Mouse (Mus musculus) hindbrain, embryonic 16.5 days (tissue): Measurements from ENCODE around the gene Itgb3bp. TPM values are rescaled to one million over a fixed set of nuclear protein-coding genes. Genes with fewer than 3 reads are reported as not detected.

ENCODE experiments used
- ATAC-seq: fragments of 200-750 bp; cut with Nextera tagmentation; 2 replicates; pipeline ENCODE4 v1.8.0; 2017; ENCODE audit warnings: moderate TSS enrichment, moderate library complexity
- H3K27ac ChIP-seq: fragments of 300-500 bp; sonication (generic); 2 replicates; pipeline ENCODE4 v1.5.1; 2014; ENCODE audit warnings: low read depth, mild to moderate bottlenecking, control low read depth, low read length, moderate library complexity
- H3K27me3 ChIP-seq: fragments of 300-500 bp; sonication (generic); replicated peaks from 2 replicates; pipeline ENCODE4 v1.6.1; 2014; ENCODE audit warnings: low read length; ENCODE audit not compliant: control insufficient read depth, insufficient read depth
- H3K36me3 ChIP-seq: fragments of 300-500 bp; sonication (generic); 2 replicates; pipeline ENCODE4 v1.6.1; 2014; ENCODE audit warnings: mild to moderate bottlenecking, low read length, moderate library complexity, mixed read lengths; ENCODE audit not compliant: control insufficient read depth, insufficient read depth
- H3K4me1 ChIP-seq: fragments of 300-500 bp; sonication (generic); 2 replicates; pipeline ENCODE4 v1.6.1; 2014; ENCODE audit warnings: low read depth, low read length; ENCODE audit not compliant: control insufficient read depth, insufficient read depth
- H3K4me2 ChIP-seq: fragments of 300-500 bp; sonication (generic); 2 replicates; pipeline ENCODE4 v1.6.1; 2014; ENCODE audit warnings: mild to moderate bottlenecking, low read length, control low read depth, moderate library complexity
- H3K4me3 ChIP-seq: fragments of 300-500 bp; sonication (generic); 2 replicates; pipeline ENCODE4 v1.5.1; 2014; ENCODE audit warnings: mild to moderate bottlenecking, low read length, control low read depth, moderate library complexity
- H3K9ac ChIP-seq: fragments of 300-500 bp; sonication (generic); 2 replicates; pipeline ENCODE4 v1.6.1; 2014; ENCODE audit warnings: low read depth, mild to moderate bottlenecking, control low read depth, low read length, moderate library complexity
- H3K9me3 ChIP-seq: fragments of 300-500 bp; sonication (generic); 2 replicates; pipeline ENCODE4 v1.6.1; 2014; ENCODE audit warnings: mild to moderate bottlenecking, low read length, moderate library complexity; ENCODE audit not compliant: control insufficient read depth
- WGBS: fragments of 180-500 bp; shearing (Covaris S2); extraction: QIAGEN DNeasy Blood & Tissue Kit; methylation state at CpG from one replicate; pipeline ENCODE4 v1.1.7; 2014; 5-methylcytosine and 5-hydroxymethylcytosine counted together
- polyA plus RNA-seq: library from polyadenylated mRNA; unstranded; fragments of >200 nt; fragmentation: Nextera tagmentation; extraction: Ambion mirVana; gene quantifications from 2 replicates; pipeline ENCODE4 v1.2.1, GENCODE M21; 2015

The Itgb3bp gene
- polyA plus RNA-seq, 1 experiment from 2014 or later, result 12.1 TPM

DNA sequence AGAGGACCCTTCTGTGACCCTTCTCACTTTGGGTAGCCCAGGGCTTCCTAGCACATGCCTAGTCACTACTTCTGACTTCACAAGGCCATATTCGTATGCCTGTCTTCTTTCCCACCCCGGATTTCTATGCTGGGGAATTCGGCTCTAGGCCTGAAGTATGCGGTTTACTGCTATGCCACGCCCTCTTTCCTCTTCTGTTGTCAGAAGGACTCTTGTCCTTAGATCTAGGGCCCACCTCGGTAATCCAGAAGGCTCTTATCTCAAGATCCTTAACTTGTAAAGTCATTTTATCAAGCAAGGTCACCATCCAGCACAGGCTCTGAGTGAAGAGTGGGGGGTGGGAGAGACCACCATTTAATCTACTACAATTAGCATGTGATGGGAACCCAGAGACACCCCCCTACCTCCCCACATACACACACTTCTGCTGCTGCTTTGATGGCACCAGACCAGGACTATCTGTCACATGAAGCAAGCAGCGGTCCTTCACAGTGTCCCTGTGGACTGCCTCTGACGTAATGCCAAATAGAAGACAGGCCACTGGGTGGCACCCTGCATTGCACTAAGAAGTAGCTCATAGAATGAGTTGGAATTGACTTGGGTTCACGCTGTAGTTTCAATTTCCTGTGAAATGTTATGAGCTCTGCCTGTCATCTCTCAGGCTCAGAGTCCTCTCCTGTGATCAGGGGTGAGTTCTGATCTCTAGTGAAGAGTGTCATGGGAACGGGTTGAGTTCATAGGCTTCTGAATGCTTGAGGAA lies 12.2 kb upstream of the Itgb3bp start:
- H3K9ac ChIP-seq, result no peak overlapping the region
- no peak for ATAC-seq
- 77% methylated on average over 10 of the region's 10 CpGs for WGBS

GRCm38 (mm10) chr4:99939711-99940505 lies 10.3 kb upstream of the Itgb3bp start:
- peak; percentile 55; the same call in 1 of the 2 replicates for ATAC-seq
- H3K4me3 ChIP-seq, result no peak overlapping the region
- WGBS, result 53% methylated on average over 16 of the region's 16 CpGs

More for the DNA sequence above, 12.2 kb upstream of the Itgb3bp start:
- Histone ChIP-seq H3K9me3 (no peaks in the 10 kb centered on the region), H3K36me3 (no peaks in the 10 kb centered on the region), H3K4me2 (no peak overlapping the region), H3K27me3 (no peaks in the 10 kb centered on the region), H3K4me3 (no peak overlapping the region), H3K4me1 (peaks cover 4% of the 10 kb centered on the region; the same call in 1 of the 2 replicates), H3K27ac (no peak overlapping the region)

GRCm38 (mm10) chr4:99936278-99936677 lies 6.7 kb upstream of the Itgb3bp start:
- ATAC-seq, result no peak
- H3K9ac ChIP-seq, result no peak overlapping the region
- H3K4me1 ChIP-seq, result peaks cover 12% of the 10 kb centered on the region
- H3K4me2 ChIP-seq, result no peak overlapping the region
- no peak overlapping the region for H3K27ac ChIP-seq
- no peaks in the 10 kb centered on the region for H3K9me3 ChIP-seq
- no peak overlapping the region for H3K4me3 ChIP-seq
- H3K27me3 ChIP-seq, result no peaks in the 10 kb centered on the region
- 90% methylated on average over 5 of the region's 5 CpGs for WGBS
- no peaks in the 10 kb centered on the region for H3K36me3 ChIP-seq

More at GRCm38 (mm10) chr4:99939711-99940505, 10.3 kb upstream of the Itgb3bp start:
- Histone ChIP-seq H3K36me3 (no peaks in the 10 kb centered on the region), H3K9ac (no peak overlapping the region), H3K27ac (no peak overlapping the region), H3K9me3 (no peaks in the 10 kb centered on the region), H3K27me3 (no peaks in the 10 kb centered on the region), H3K4me1 (peaks cover 4% of the 10 kb centered on the region; the same call in 1 of the 2 replicates), H3K4me2 (no peak overlapping the region)

DNA sequence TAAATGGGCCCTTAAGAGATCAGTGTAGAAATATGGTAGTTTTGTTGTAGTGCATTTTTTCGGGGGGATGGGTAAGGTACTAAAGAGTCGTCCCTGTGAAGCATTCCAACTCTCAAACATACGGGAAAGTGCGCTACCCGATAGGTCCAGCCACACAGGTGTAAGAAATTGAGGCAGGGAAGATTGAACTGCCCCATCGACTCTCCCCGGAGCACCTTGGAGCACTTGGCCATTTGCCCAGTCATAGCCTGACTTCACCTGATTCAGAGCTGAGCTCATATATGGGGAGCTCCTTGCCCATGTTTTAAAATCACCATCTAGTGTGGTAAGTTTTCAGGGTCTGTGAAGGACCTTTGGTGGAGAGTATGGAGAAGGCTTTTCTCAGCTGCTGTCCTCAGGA lies 5.2 kb upstream of the Itgb3bp start:
- no peaks in the 10 kb centered on the region for H3K9me3 ChIP-seq
- ATAC-seq, result no peak
- peaks cover 21% of the 10 kb centered on the region for H3K4me1 ChIP-seq
- H3K9ac ChIP-seq, result no peak overlapping the region
- WGBS, result 95% methylated on average over 7 of the region's 7 CpGs
- no peak overlapping the region for H3K4me2 ChIP-seq
- H3K4me3 ChIP-seq, result no peak overlapping the region
- H3K27ac ChIP-seq, result no peak overlapping the region
- no peaks in the 10 kb centered on the region for H3K36me3 ChIP-seq
- no peaks in the 10 kb centered on the region for H3K27me3 ChIP-seq

- WGBS, result 88% methylated on average over 4 of the region's 4 CpGs
- Histone ChIP-seq H3K4me3 (no peak overlapping the region), H3K27ac (no peak overlapping the region), H3K4me2 (no peak overlapping the region), H3K9me3 (no peaks in the 10 kb centered on the region), H3K36me3 (no peaks in the 10 kb centered on the region), H3K27me3 (no peaks in the 10 kb centered on the region), H3K4me1 (peaks cover 16% of the 10 kb centered on the region), H3K9ac (no peak overlapping the region)
- ATAC-seq, result no peak
Measured at GRCm38 (mm10) chr4:99931807-99932206, 2.2 kb upstream of the Itgb3bp start.

DNA sequence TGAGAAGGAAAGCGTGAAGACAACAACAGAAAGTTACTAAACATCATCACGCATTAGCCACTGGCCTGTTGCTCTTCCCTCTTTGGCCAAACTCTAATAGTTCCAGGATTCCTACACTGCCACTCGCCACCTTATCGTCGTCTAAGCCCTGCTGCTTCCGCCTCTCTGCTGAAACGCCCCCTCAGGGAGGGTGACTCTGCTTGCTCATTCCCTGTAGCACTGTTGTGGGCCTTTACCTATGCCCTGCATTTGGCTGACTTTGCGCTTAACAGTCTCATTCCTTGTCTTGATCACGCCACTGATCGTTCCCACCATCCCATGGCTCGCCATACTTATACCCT lies 1.6 kb upstream of the Itgb3bp start:
- Histone ChIP-seq H3K4me1 (peaks cover 16% of the 10 kb centered on the region), H3K4me2 (peak overlapping the region; percentile 79), H3K27me3 (no peaks in the 10 kb centered on the region), H3K36me3 (no peaks in the 10 kb centered on the region), H3K9me3 (no peaks in the 10 kb centered on the region), H3K4me3 (no peak overlapping the region), H3K9ac (no peak overlapping the region), H3K27ac (no peak overlapping the region)
- ATAC-seq, result no peak
- WGBS, result 71% methylated on average over 11 of the region's 11 CpGs

GRCm38 (mm10) chr4:99930518-99931239 lies 1.1 kb upstream of the Itgb3bp start:
- Histone ChIP-seq H3K4me1 (peaks cover 16% of the 10 kb centered on the region), H3K36me3 (no peaks in the 10 kb centered on the region), H3K9me3 (no peaks in the 10 kb centered on the region), H3K27ac (0 out of 2 replicates have a peak overlapping the region, but pooled peaks have one; percentile 18), H3K27me3 (no peaks in the 10 kb centered on the region), H3K9ac (peak overlapping the region; percentile 30; the same call in 1 of the 2 replicates), H3K4me3 (peak overlapping the region; percentile 65), H3K4me2 (peak overlapping the region; percentile 79)
- ATAC-seq, result no peak
- 50% methylated on average over 10 of the region's 10 CpGs for WGBS

- peak within 1 kb of the TSS; percentile 84 for H3K9ac ChIP-seq
- 4% methylated on average over 23 of the region's 23 CpGs for WGBS
- H3K27me3 ChIP-seq, result no peaks in the 10 kb centered on the region
- H3K4me3 ChIP-seq, result peak within 1 kb of the TSS; percentile 65
- peak; percentile 90 for ATAC-seq
- no peaks in the 10 kb centered on the region for H3K36me3 ChIP-seq
- H3K27ac ChIP-seq, result peak within 1 kb of the TSS; percentile 93
- peak within 1 kb of the TSS; percentile 79 for H3K4me2 ChIP-seq
- H3K9me3 ChIP-seq, result no peaks in the 10 kb centered on the region
- peaks cover 16% of the 10 kb centered on the region for H3K4me1 ChIP-seq
Measured at GRCm38 (mm10) chr4:99929149-99929612, 432 bp downstream of the Itgb3bp start, which contains the start of gene Pgm1. Pgm1 (plus strand) TSS chr4:99929414.
